Mouse (Mus musculus) midbrain, embryonic 14.5 days (tissue): ENCODE measurements around the gene Slain1. TPM values are rescaled to one million over a fixed set of nuclear protein-coding genes. Genes with fewer than 3 reads are reported as not detected.

Experiments
- ATAC-seq: fragments of 200-750 bp; cut with Nextera tagmentation; 2 replicates; pipeline ENCODE4 v1.8.0; 2017; ENCODE audit warnings: moderate number of reproducible peaks, moderate library complexity; ENCODE audit not compliant: low FRiP score, low TSS enrichment
- DNase-seq: peaks from one replicate; pipeline ENCODE4 v3.0.0-alpha.2; 2015
- H3K27ac ChIP-seq: fragments of 300-500 bp; sonication (generic); replicated peaks from 2 replicates; pipeline ENCODE4 v1.5.1; 2014; ENCODE audit warnings: mild to moderate bottlenecking, low read depth, low read length, moderate library complexity
- H3K27me3 ChIP-seq: fragments of 300-500 bp; sonication (generic); 2 replicates; pipeline ENCODE4 v1.6.1; 2014; ENCODE audit warnings: low read length, control low read depth, mixed read lengths; ENCODE audit not compliant: control insufficient read depth, insufficient read depth
- H3K36me3 ChIP-seq: fragments of 300-500 bp; sonication (generic); 2 replicates; pipeline ENCODE4 v1.6.1; 2014; ENCODE audit warnings: low read length, control low read depth; ENCODE audit not compliant: control insufficient read depth, insufficient read depth
- H3K4me1 ChIP-seq: fragments of 300-500 bp; sonication (generic); 2 replicates; pipeline ENCODE4 v1.6.1; 2014; ENCODE audit warnings: mild to moderate bottlenecking, antibody characterized with exemption, low read length, control low read depth; ENCODE audit not compliant: control insufficient read depth, insufficient read depth
- H3K4me2 ChIP-seq: fragments of 300-500 bp; sonication (generic); 2 replicates; pipeline ENCODE4 v1.6.1; 2014; ENCODE audit warnings: mild to moderate bottlenecking, low read length, moderate library complexity
- H3K4me3 ChIP-seq: fragments of 300-500 bp; sonication (generic); replicated peaks from 2 replicates; pipeline ENCODE4 v1.5.1; 2014; ENCODE audit warnings: low read depth, low read length
- H3K9ac ChIP-seq: fragments of 300-500 bp; sonication (generic); replicated peaks from 2 replicates; pipeline ENCODE4 v1.6.1; 2014; ENCODE audit warnings: mild to moderate bottlenecking, low read length, moderate library complexity
- H3K9me3 ChIP-seq: fragments of 300-500 bp; sonication (generic); 2 replicates; pipeline ENCODE4 v1.6.1; 2016; ENCODE audit warnings: low read length, control low read depth, mixed read lengths; ENCODE audit not compliant: control insufficient read depth
- WGBS: fragments of 180-500 bp; shearing (Covaris S2); extraction: QIAGEN DNeasy Blood & Tissue Kit; methylation state at CpG from one replicate; pipeline ENCODE4 v1.1.7; 2014; 5-methylcytosine and 5-hydroxymethylcytosine counted together
- polyA plus RNA-seq: library from polyadenylated mRNA; unstranded; fragments of >200 nt; fragmentation: Nextera tagmentation; extraction: Ambion mirVana; gene quantifications from 2 replicates; pipeline ENCODE4 v1.2.1, GENCODE M21; 2014

Slain1 gene
- polyA plus RNA-seq, 1 experiment from 2014 or later, result 30.8 TPM

DNA sequence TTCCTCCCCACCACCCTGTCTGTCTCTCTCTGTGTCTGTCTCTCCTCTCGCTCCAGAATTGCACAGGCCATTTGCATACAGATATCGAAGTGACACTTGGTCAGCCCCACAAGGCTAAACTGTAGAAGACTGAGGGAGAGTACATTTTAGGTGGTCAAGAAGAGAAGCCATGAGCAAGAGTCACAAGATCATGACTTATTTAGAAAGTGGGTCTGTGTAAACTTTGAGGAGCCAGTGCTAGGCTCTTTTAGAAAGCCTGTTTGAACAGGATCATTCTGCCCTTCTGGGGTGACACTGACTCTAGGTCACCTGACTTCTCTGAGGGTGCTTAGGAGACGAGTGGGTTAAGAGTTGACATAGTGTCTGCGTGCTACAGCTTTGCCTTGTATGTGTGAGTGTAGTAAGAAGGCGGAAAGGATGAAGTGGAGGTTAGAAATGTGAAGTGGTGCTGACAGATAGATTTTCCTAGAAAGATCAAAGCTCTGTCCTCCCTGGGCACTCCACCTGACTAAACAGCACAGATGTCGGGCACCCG is 30.3 kb downstream of the Slain1 start:
- no peak overlapping the region for H3K9ac ChIP-seq
- WGBS, result 57% methylated on average over 7 of the region's 7 CpGs
- DNase-seq (no peak), ATAC-seq (no peak)
- H3K9me3 ChIP-seq, result no peaks in the 10 kb centered on the region
- H3K27ac ChIP-seq, result peak overlapping the region; percentile 55
- no peaks in the 10 kb centered on the region for H3K36me3 ChIP-seq
- no peaks in the 10 kb centered on the region for H3K27me3 ChIP-seq
- H3K4me2 ChIP-seq, result peak overlapping the region; percentile 29
- no peak overlapping the region for H3K4me3 ChIP-seq
- H3K4me1 ChIP-seq, result peaks cover 37% of the 10 kb centered on the region

GRCm38 (mm10) chr14:103682633-103683390 is 32.8 kb downstream of the Slain1 start:
- peak; percentile 26 for DNase-seq
- Histone ChIP-seq H3K36me3 (peaks cover 19% of the 10 kb centered on the region), H3K4me3 (no peak overlapping the region), H3K4me2 (no peak overlapping the region), H3K9me3 (no peaks in the 10 kb centered on the region), H3K4me1 (peaks cover 37% of the 10 kb centered on the region), H3K27me3 (no peaks in the 10 kb centered on the region), H3K27ac (no peak overlapping the region), H3K9ac (no peak overlapping the region)
- 28% methylated on average over 9 of the region's 9 CpGs for WGBS
- no peak for ATAC-seq

DNA sequence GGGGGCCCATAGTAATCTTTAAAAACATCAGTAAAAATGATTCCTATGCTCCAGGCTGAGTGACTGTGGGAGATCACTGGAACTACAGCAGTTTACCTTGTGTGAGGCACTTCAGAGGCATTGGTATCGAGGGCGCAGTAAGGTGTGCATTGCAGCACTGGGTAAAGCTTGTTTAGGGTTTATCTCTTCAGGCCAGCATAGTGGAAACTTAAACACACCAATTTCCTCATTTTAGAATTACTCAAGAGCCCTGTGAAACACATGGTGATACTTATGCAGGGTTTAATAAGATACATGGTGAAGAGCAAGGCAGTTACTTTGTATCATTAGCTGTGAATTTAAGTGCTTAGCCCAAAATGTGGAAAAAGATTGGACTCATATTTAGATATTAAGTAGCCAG is 37.0 kb downstream of the Slain1 start:
- H3K27ac ChIP-seq, result no peak overlapping the region
- no peaks in the 10 kb centered on the region for H3K27me3 ChIP-seq
- no peak for ATAC-seq
- no peak for DNase-seq
- no peak overlapping the region for H3K9ac ChIP-seq
- H3K4me3 ChIP-seq, result no peak overlapping the region
- H3K36me3 ChIP-seq, result peaks cover 44% of the 10 kb centered on the region
- WGBS, result 97% methylated on average over 2 of the region's 2 CpGs
- H3K4me1 ChIP-seq, result peaks cover 14% of the 10 kb centered on the region
- no peaks in the 10 kb centered on the region for H3K9me3 ChIP-seq
- no peak overlapping the region for H3K4me2 ChIP-seq

DNA sequence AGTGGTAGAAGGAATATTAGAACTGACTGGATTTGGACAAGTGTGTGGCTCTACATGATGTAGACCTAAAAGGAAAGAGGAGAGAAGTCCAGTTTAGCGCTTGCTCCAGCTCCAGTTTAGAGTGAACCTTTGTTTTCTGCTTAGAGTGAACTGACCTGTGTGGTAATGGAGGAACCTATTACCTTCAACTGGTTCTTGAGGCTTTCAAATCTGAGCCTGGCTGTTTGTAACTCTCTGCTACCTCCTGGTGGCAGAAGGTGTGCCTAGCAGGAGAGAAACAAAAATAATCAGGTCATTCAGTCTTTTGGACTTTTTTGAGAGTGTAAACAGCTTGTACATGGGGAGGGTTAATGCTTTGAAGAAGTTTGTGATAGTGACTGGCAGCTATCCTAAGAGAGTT is 44.3 kb downstream of the Slain1 start:
- no peak overlapping the region for H3K27ac ChIP-seq
- H3K36me3 ChIP-seq, result peaks cover 48% of the 10 kb centered on the region
- peak; percentile 85 for DNase-seq
- H3K9me3 ChIP-seq, result no peaks in the 10 kb centered on the region
- no peak for ATAC-seq
- H3K4me2 ChIP-seq, result no peak overlapping the region
- H3K4me3 ChIP-seq, result no peak overlapping the region
- WGBS, result 39% methylated on average over 1 of the region's 1 CpGs
- H3K27me3 ChIP-seq, result no peaks in the 10 kb centered on the region
- no peak overlapping the region for H3K9ac ChIP-seq
- H3K4me1 ChIP-seq, result no peaks in the 10 kb centered on the region

GRCm38 (mm10) chr14:103695620-103696019 is 45.6 kb downstream of the Slain1 start:
- Histone ChIP-seq H3K9me3 (no peaks in the 10 kb centered on the region), H3K4me1 (no peaks in the 10 kb centered on the region), H3K9ac (no peak overlapping the region), H3K27ac (no peak overlapping the region), H3K36me3 (peaks cover 44% of the 10 kb centered on the region), H3K4me2 (no peak overlapping the region), H3K27me3 (no peaks in the 10 kb centered on the region), H3K4me3 (no peak overlapping the region)
- WGBS, result 94% methylated on average over 3 of the region's 3 CpGs
- no peak for DNase-seq
- no peak for ATAC-seq

- no peak overlapping the region for H3K9ac ChIP-seq
- ATAC-seq, result no peak
- no peaks in the 10 kb centered on the region for H3K9me3 ChIP-seq
- H3K4me1 ChIP-seq, result no peaks in the 10 kb centered on the region
- DNase-seq, result no peak
- 98% methylated on average over 7 of the region's 7 CpGs for whole genome bisulfite sequencing
- no peaks in the 10 kb centered on the region for H3K27me3 ChIP-seq
- no peak overlapping the region for H3K4me3 ChIP-seq
- H3K4me2 ChIP-seq, result no peak overlapping the region
- no peak overlapping the region for H3K27ac ChIP-seq
- H3K36me3 ChIP-seq, result peaks cover 45% of the 10 kb centered on the region
Observed at GRCm38 (mm10) chr14:103697101-103697500, 47.1 kb downstream of the Slain1 start.

- ATAC-seq (no peak), DNase-seq (no peak)
- Histone ChIP-seq H3K27me3 (no peaks in the 10 kb centered on the region), H3K27ac (no peak overlapping the region), H3K4me3 (no peak overlapping the region), H3K9ac (no peak overlapping the region), H3K4me1 (no peaks in the 10 kb centered on the region), H3K36me3 (peaks cover 60% of the 10 kb centered on the region), H3K4me2 (no peak overlapping the region), H3K9me3 (no peaks in the 10 kb centered on the region)
- 96% methylated on average over 6 of the region's 6 CpGs for WGBS
Observed at GRCm38 (mm10) chr14:103699308-103699707, 49.3 kb downstream of the Slain1 start.

GRCm38 (mm10) chr14:103702516-103702915 is 52.5 kb downstream of the Slain1 start:
- Histone ChIP-seq H3K9me3 (no peaks in the 10 kb centered on the region), H3K9ac (no peak overlapping the region), H3K4me3 (no peak overlapping the region), H3K27ac (no peak overlapping the region), H3K27me3 (no peaks in the 10 kb centered on the region), H3K4me2 (no peak overlapping the region), H3K4me1 (no peaks in the 10 kb centered on the region), H3K36me3 (peaks cover 58% of the 10 kb centered on the region)
- ATAC-seq (no peak), DNase-seq (no peak)
- WGBS, result 95% methylated on average over 18 of the region's 18 CpGs

- Histone ChIP-seq H3K27me3 (no peaks in the 10 kb centered on the region), H3K36me3 (peaks cover 45% of the 10 kb centered on the region), H3K9ac (no peak overlapping the region), H3K9me3 (no peaks in the 10 kb centered on the region), H3K4me1 (no peaks in the 10 kb centered on the region), H3K4me3 (no peak overlapping the region), H3K27ac (no peak overlapping the region), H3K4me2 (no peak overlapping the region)
- ATAC-seq (no peak), DNase-seq (no peak)
- WGBS, result 89% methylated on average over 13 of the region's 13 CpGs
Observed at GRCm38 (mm10) chr14:103704771-103705170, 54.7 kb downstream of the Slain1 start.
